Mouse (Mus musculus) left cerebral cortex, postnatal 36 days (tissue): ENCODE measurements around the gene Cd99l2. TPM values are rescaled to one million over a fixed set of nuclear protein-coding genes. Genes with fewer than 3 reads are reported as not detected.
"Not testable (repeated sequence)": the region's sequence is repeated elsewhere in the genome, so short reads cannot be mapped to it uniquely, and the experiment has no call there.

ENCODE experiments used
- DNase-seq, 2 experiments: peaks; one replicate each; pipeline ENCODE4 v3.0.0; 2021 to 2022; ENCODE audit warnings: low spot score in 2 of 2, mixed read lengths in 1 of 2
- intact Hi-C: fragments of 180-260 bp; cut with DNase I; formaldehyde crosslinking; loops from one replicate; pipeline ENCODE4 v1.15.1; 2025
- total RNA-seq, 2 experiments: library from RNA; stranded (reverse); gene quantifications; 2 replicates each; pipeline ENCODE4 v1.2.3; 2021

The Cd99l2 gene
- total RNA-seq: 10 to 100 TPM; 61.5 to 72.1 TPM

DNA sequence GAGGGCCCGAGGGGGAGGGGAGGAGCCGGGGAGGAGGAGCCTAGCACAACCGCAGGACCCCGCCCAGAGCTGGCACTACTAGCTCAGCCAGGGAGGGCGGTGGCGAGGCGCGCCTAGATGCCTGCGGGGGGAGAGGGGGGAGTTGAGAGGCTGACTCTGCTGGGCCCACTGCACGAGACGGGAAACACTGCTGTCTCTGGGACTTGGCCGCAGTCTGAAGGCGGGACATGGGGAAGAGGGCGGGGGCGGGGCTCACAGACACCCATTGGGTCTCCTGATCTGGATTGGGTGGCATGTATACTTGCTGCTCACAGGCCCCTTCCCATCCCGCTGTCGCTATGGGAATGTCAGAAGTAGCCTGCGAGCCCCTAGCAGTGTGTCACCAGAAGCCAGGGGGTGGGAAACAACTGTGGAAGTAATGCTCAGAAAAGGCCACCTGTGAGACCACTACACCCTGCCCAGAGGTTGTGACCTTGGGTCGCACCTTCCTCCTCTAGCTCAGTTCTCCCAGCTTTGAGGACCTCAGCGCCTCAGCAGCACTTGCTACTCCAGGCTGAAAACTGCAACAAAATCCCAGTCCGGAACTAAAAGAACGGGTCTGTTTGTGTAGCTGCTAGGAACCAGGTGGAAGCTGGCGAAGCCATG is at the start of gene Cd99l2:
Gene Cd99l2 (minus strand): TSS at position 216 of the 645 bp plus-strand sequence.
- intact Hi-C loops: loop anchor here (5.0 kb wide), 1 partner anchor 65 kb away; the partner anchor contains the start of gene Hmgb3
- peak; percentile 77 to 79 for DNase-seq

DNA sequence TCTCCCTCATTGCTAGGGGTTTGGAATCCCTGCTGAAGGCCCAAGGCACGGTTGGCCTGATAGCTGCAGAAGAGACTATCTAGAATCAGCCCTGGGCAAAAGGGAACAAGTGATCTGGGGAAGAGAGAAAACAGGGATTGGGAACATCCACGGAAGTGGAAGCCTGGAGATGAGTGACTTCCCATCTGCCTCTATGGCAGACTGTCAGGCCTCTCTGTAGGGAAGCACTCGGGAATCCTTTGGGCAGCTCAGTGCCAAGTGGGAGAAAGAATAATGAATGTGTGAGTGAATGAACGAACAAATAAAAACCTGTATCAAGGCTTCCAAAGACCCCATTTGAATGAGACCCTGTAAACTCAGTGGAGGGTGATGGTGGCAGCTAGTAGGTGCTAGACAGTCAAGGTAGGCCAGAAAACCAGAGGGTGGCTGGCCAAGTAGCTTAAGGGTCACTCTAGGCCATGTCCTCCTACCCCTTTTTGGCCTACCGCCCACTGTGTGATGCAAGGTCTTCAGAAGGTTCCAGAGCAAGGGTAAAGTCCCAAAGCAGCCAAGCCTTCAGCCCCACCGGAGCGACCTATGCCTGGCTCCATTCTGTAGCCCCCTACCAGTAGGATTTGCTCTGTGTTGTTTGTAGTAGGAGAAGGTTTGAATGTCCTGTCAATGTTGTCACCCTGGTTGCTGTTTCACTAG is 48.3 kb upstream of the Cd99l2 start:
- DNase-seq: no peak
- intact Hi-C loops: no loop called here

DNA sequence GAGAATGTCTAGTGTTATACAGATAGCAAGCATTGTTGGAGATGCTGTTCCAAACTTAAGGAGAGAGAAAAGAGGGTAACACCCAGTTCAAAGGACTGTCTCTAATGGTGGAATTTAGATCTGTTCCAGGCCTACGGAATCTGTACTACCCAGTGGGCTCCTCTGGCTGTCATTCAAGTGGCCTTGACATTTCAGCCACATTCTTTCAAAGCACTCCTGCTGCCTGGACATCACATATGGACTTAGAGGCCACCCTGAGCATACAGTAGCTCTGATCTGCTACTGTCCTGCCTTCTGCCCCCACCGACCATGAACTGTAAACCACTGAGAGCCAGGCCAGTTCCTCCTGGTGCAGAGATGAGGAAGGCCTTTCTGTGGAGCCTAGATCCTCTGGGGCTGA is 45.1 kb upstream of the Cd99l2 start:
- no peak for DNase-seq
- intact Hi-C loops: no loop called here

DNA sequence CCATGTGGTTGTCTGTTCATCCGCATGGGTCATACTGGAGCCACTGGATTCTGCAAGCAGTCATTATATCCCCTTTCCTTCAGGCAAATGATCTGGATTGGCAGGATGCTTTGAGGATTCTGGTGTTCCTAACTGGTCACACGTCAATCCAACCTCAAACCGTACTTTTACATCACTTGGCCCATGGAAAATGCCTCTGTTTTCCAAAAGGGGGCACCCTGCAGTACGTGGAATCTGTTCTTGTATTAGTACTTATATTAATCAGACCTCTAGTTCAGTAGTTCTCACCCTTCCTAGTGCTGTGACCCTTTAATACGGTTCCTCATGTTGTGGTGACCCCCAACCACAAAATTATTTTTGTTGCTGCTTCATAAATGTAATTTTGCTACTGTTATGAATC is 41.5 kb upstream of the Cd99l2 start:
- intact Hi-C loops: no loop called here
- DNase-seq: no peak

DNA sequence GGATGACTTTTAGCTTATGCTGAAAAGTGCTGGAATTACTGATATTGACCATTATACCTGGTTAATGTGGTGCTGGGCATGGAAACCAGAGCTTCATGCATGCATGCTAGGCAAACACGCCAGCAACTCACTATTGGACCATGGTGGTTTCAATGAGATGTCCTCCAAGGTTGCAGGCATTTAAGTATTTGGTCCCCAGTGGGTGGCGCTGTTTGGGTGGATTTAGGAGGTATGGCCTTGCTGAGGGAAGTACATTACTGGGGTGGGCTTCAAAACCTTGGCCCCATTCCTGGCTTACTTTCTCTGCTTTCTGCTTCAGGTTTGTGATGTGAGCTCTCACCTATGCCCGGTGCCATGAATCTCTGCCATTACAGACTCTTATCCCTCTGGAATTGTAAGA is 40.0 kb upstream of the Cd99l2 start:
- intact Hi-C loops: no loop called here
- DNase-seq: no peak

DNA sequence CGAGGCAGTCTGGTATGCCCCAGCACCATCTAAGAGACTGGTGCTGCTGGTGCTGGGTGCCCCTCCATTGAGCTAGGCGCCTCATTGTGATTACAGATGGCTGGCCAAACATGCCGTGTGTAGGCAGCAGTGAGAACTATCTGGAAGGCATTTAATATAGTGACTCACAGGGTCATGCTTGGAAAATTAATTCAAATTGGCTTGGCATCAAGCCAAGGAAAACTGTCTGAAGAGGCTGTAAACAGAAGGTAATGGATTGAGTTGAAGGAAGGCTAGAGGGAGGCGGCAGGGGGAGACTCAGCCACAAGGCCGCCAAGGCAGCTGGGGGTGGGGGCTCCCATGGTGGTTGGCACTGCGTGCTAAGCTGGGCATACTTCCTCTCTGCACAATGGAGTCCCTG is 36.0 kb upstream of the Cd99l2 start:
- intact Hi-C loops: no loop called here
- no peak for DNase-seq

DNA sequence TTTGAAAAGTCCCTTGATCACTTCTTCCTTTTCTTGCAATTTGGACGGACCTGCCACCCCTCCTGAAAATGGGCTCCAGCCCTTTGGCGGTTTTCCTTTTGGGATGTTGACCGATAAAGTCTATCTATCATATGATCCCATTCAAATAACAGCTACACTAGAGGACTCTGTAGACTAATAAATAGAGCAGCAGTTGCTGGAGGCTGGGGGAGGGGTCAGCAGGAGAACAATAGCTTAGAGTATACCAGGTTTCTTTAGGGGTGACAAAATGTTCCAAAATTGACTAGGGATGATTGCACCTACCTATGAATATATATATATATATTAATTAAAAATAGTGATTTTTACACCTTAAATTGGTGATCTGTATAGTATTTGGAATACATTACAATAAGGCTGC is 35.5 kb upstream of the Cd99l2 start:
- intact Hi-C loops: no loop called here
- no peak for DNase-seq

DNA sequence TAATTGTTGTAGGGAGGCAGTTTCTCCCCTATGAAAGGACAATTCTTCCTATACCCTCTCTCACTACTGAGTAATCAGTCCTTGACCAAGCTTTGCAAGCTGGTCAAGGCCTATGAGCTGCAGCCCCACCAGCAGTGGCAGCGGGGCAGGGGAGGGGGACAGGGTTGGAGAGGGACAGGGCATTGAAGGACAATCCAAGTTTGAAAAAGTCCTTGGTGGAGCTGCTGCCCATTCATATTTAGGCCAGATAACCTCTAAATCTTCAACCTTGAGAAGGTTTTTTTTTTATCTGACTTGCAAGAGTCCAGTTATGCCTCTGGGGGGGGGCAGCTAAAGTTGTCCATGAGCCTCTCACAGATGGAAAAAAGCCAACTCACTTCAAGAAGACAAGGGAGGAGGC is 34.8 kb upstream of the Cd99l2 start:
- no peak for DNase-seq
- intact Hi-C loops: no loop called here

DNA sequence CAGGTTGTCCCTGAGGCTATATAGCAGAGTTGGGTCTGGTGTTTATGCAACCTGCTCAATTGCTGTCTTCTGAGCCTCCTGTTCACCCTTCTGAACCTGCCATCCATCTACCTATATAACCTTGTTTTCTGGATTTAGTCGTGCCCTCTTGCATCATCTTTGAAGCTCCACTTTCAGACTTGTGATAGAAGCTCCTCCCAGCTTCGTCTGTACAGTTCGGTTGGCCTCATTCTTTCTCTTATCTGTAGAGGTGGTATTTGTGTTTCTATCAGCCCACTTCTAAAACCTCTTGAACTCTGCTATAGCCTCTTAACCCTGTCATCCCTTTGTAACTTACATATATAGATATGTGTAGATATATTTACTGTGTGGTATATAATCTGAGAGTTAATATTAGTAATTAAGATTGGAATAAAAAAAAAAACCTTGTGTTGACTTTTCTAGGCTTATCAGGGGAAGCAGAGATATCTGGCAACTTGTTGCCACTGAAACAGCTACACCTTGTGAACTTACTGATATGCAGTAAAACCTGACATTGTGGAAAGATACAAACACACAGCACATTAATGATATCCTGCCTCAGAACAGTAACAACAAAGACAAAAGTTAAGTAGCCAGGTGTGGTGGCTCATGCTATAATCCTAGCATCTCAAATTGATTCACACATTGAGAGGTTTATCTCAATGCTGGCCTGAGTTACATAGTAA is 33.1 kb upstream of the Cd99l2 start:
- intact Hi-C loops: no loop called here
- DNase-seq: no peak

DNA sequence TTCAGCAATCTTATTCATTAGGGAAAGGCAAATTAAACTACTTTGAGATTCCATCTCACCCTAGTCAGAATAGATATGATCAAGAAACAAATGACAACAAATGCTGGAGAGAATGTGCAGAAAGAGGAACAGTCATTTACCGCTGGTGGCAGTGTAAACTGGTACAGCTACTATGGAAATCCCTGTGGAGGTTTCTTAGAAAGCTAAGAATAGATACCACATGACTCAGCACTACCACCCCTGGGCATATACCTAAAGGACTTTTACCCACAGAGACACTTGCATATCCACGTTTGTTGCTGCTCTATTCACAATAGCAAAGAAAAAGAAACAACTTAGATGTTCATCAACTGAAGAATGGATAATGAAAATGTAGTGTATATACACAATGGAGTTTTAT is 31.7 kb upstream of the Cd99l2 start:
- DNase-seq: no peak
- intact Hi-C loops: no loop called here

DNA sequence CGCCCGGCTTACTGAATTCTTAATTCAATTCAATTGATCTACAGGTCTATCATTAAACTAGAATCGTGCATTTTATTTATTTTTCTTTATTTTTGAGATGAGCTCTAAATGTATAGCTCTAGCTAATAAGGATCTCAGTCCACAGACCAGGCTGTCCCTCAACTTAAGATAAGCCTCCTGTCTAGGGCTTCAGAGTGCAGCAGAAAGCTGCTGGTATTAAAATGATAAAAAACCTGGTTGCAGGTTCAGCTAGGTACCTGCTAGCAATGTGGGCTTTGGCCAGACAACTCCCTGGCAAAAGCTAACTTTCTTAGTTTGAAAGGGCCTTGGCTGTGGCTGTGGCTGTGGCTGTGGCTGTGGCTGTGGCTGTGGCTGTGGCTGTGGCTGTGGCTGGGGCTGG is 30.2 kb upstream of the Cd99l2 start:
- no peak for DNase-seq
- intact Hi-C loops: no loop called here

DNA sequence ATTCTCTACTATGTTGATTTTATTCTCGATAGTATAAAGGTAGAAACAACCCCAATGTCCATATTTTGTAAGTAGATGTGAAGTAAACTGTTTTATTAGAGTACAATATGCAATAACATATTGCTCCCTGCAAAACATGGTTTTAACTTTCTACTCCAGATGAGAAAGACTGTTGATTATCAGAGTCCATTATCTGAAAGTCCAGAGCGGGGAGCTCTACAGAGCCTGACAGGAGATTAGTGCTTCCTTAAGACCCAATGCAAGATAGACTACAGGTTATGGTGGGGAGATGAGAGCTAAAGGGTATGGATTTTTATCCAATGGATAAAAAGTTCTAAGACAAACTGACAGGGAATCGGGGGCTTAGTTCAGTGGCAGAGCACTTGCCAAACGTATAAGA is 26.6 kb upstream of the Cd99l2 start:
- intact Hi-C loops: no loop called here

DNA sequence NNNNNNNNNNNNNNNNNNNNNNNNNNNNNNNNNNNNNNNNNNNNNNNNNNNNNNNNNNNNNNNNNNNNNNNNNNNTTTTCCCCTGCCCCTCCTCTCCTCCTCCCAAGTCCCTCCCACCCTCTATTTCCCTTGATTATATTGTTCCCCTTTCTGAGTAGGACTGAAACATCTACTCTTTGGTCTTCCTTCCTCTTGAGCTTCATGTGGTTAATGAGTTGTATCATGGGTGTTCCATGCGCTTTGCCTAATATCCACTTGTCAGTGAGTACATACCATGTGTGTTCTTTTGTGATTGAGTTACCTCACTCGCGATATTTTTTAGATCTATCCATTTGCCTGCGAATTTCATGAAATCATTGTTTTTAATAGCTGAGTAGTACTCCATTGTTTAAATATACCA is 13.9 kb upstream of the Cd99l2 start:
- DNase-seq, intact Hi-C loops: not testable (repeated sequence)

More for the DNA sequence above, 26.6 kb upstream of the Cd99l2 start:
- no peak for DNase-seq

DNA sequence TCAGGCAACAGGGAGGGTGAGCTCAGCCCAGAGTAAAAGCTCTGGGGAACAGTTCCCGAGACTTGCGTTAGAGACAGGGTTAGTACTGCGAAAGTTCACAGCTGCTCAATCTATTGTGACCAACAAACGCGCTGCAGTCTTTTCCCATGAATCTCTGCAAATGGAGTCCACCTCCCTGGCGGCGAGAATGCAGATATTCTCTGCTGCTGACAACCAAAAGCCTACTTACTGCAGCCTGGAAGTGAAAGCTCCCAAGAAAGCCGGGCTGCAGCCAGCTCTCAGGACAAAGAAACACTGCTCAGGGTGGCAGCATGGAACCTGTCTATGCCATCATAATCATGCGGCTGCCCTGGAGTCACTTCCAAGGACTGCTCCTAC is 619 bp upstream of the Cd99l2 start:
- intact Hi-C loops: loop anchor here (5.0 kb wide), 1 partner anchor 64 kb away; the partner anchor contains the start of gene Hmgb3
- DNase-seq: peak; percentile 29 to 42

DNA sequence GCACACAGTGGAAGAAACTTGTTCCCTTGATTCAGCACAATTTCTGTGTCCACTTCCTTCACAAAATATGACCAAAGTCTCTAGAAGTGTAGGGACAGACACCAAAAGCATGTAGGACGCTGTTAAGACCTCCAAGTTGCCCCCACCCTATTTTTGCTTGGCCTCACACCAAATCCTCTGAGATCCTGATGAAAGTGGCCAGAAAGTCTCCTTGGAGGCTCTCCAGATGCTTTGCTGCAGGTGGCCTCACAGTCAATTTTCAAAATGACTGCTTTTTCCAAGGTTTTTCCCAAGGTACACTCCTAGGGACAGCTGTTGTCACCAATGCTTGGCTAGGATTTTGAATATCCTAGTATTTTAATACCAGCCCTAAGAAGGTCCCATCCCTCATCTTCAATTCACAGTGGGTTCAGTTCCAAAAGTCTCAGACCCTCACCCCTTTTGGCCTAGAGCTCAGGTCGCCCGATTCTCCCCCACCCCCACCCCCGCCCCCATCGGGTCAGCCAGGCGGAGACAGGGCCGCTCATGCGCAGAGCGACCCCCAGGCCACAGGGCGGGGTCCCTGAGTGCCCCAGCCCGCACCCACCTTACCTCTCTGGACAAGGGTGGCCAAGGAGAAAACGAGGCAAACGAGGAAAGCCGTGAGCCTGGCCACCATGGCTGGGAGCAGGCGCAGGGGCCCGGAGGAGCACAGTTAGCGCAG is 567 bp downstream of the Cd99l2 start:
- intact Hi-C loops: loop anchor here (5.0 kb wide), 1 partner anchor 65 kb away; the partner anchor contains the start of gene Hmgb3
- no peak for DNase-seq

DNA sequence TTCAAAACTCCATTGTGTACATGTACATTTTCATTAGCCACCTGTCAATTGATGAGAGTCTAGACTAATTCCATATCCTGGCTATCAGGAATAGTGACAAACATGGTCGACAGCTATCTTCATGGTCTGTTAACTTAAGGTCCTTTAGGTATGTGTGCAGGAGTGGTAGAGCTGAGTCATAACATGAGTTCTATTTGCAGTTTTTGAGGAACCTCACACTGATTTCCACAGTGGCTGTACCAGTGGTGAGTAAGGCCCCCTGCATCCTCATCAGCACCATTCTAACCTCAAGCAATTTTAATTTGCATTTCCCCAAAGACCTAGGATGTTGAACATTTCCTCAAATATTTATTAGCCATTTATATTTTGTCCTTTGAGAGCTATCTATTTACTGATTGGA is 3.3 kb downstream of the Cd99l2 start:
- intact Hi-C loops: no loop called here
- DNase-seq: no peak

DNA sequence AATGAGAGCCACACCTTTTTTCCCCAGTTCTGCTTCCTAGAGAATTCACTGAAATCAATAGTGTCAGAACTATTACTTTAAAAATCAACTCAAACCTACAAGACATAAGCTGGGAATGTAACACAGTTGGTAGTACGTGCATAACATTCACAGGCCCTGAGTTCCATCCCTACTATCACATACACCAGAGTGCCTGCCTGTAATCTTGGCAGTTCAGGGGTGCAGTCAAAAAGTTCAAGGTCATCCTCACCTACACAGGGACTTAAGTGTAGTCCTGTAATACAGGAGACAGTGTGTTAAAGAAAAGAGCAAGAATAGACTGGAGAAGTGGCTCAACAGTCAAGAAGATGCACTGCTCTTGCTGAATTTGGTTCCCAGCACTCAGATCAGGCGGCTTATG is 10.4 kb downstream of the Cd99l2 start:
- intact Hi-C loops: no loop called here

DNA sequence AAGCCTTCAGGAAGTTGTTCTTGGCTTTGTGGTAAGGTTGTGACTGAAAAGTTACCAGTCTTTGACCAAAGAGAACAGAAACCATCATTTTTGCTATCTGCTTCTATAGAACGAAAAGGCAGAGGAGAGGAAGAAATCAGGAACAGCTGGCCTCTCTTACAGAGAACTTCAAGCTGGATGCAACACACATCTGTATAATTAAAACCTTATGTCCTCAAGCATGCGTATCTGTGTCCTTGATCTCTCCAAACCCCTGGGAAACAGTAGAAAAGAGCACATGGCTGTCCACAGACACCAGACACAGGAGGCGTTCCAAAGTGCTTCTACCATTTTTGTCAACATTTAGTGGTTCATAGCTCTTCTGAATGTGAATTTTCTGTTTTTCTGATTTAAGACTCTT is 16.7 kb downstream of the Cd99l2 start:
- intact Hi-C loops: no loop called here
- DNase-seq: no peak

More for the DNA sequence above, 10.4 kb downstream of the Cd99l2 start:
- no peak for DNase-seq

DNA sequence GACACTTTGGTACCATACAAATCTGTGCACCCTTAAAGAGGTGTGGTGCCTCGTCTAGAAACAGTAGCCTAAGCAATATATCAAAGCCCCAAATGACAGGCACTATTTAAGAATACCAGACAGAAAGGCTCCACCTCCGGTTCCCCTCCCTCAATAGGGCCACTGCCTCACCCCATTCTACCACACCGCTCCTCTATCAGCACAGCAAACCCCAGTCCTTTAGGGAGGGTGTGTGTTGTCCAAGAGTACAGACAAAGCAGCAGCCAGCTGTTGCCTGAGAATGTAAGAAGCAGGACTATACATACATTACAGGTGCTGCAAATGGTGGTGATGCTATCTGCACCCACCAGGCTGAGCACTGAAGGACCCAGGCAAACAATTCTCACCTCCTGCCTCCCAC is 17.2 kb downstream of the Cd99l2 start:
- intact Hi-C loops: no loop called here
- DNase-seq: no peak

DNA sequence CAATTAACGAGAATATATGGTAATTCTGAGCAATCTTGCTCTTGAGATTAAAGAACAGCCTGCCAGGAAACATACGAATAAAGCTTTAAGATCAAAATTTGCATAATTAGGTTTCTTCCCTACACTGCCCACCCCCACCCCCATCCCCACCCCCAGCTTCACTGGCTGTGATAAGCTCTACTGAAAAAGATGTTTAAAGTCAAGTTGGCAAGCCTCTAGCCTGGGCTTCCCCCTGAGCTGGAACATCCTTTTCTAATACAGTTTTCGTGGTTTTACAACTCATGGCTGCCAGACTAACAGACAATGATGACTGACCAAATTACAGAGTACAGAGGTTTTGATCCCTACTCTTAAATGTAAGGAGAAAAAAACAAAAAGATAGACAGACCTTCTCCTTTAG is 17.6 kb downstream of the Cd99l2 start:
- intact Hi-C loops: no loop called here
- DNase-seq: no peak
